Mouse (Mus musculus) heart, adult 2 months (tissue): ENCODE data around the gene Zdhhc14. TPM values are rescaled to one million over a fixed set of nuclear protein-coding genes. Genes with fewer than 3 reads are reported as not detected.
A peak's percentile ranks its signal among the peaks of the same experiment; 100 is the strongest.

Experiments
- DNase-seq, 2 experiments: peaks; one replicate each; pipeline ENCODE4 v3.0.0; 2021
- H3K27ac ChIP-seq: fragments of 200-600 bp; 2 replicates; pipeline ENCODE4 v1.8.1; 2022
- H3K27me3 ChIP-seq: fragments of 200-500 bp; 2 replicates; pipeline ENCODE4 v1.6.1; 2012; ENCODE audit warnings: mild to moderate bottlenecking, low read length, inconsistent platforms, mixed read lengths; ENCODE audit not compliant: control insufficient read depth, insufficient read depth
- H3K36me3 ChIP-seq: fragments of 200-500 bp; 2 replicates; pipeline ENCODE4 v1.6.1; 2012; ENCODE audit warnings: low read length, inconsistent platforms; ENCODE audit not compliant: control insufficient read depth, insufficient read depth
- H3K4me1 ChIP-seq: fragments of 200-500 bp; 2 replicates; pipeline ENCODE4 v1.6.1; 2011; ENCODE audit warnings: low read length; ENCODE audit not compliant: control insufficient read depth, insufficient read depth
- H3K4me3 ChIP-seq: fragments of 200-600 bp; 2 replicates; pipeline ENCODE4 v1.8.1; 2022
- H3K79me2 ChIP-seq: fragments of 200-500 bp; replicated peaks from 2 replicates; pipeline ENCODE4 v1.6.1; 2012; ENCODE audit warnings: mild to moderate bottlenecking, inconsistent platforms, low read length, moderate library complexity, mixed read lengths; ENCODE audit not compliant: control insufficient read depth, insufficient read depth
- H3K9ac ChIP-seq: fragments of 200-500 bp; 2 replicates; pipeline ENCODE4 v1.6.1; 2012; ENCODE audit warnings: low read depth, mild to moderate bottlenecking, control low read depth, inconsistent platforms, low read length, mixed read lengths
- CTCF ChIP-seq: fragments of 200-600 bp; IDR thresholded peaks from 2 replicates; pipeline ENCODE4 v1.8.1; 2022; ENCODE audit warnings: antibody characterized with exemption, mild to moderate bottlenecking, moderate library complexity
- EP300 ChIP-seq: fragments of 200-500 bp; IDR thresholded peaks from 2 replicates; pipeline ENCODE4 v1.6.1; 2011; ENCODE audit warnings: low read depth, low read length, control low read depth; ENCODE audit not compliant: insufficient read depth
- POLR2A ChIP-seq: fragments of 200-500 bp; IDR thresholded peaks from 2 replicates; pipeline ENCODE4 v1.6.1; 2011; ENCODE audit warnings: mild to moderate bottlenecking, low read depth, low read length, control low read depth; ENCODE audit not compliant: insufficient read depth
- WGBS: fragments of 180-500 bp; shearing (Covaris S2); methylation state at CpG from one replicate; pipeline ENCODE4 v1.1.7; 2018; 5-methylcytosine and 5-hydroxymethylcytosine counted together
- intact Hi-C: fragments of 180-260 bp; cut with DNase I; formaldehyde crosslinking; loops from one replicate; pipeline ENCODE4 v1.15.1; 2025
- polyA plus RNA-seq: library from polyadenylated mRNA; depleted of rRNA; stranded (reverse); fragments of >200 nt; gene quantifications from 2 replicates; pipeline ENCODE4 v1.2.3, GENCODE M21; 2012
- total RNA-seq, 2 experiments: library from RNA; stranded (reverse); gene quantifications; 2 replicates each; pipeline ENCODE4 v1.2.3; 2021

Gene Zdhhc14
- total and polyA plus RNA-seq, 3 experiments: 1.5 to 5.4 (median 4.4) TPM

GRCm38 (mm10) chr17:5710320-5711104 is 218.2 kb downstream of the Zdhhc14 start:
- no peaks in the 10 kb centered on the region for H3K4me1 ChIP-seq
- DNase-seq: no peak
- intact Hi-C loops: no loop called here
- H3K9ac ChIP-seq: no peak overlapping the region
- 52% methylated on average over 7 of the region's 7 CpGs for WGBS
- no peaks in the 10 kb centered on the region for H3K27me3 ChIP-seq
- H3K27ac ChIP-seq: no peak overlapping the region
- H3K4me3 ChIP-seq: no peak overlapping the region
- no peaks in the 10 kb centered on the region for H3K79me2 ChIP-seq
- no peak for TF ChIP-seq CTCF
- TF ChIP-seq EP300: no peak
- TF ChIP-seq POLR2A: no peak
- no peaks in the 10 kb centered on the region for H3K36me3 ChIP-seq

GRCm38 (mm10) chr17:5711861-5712260 is 219.5 kb downstream of the Zdhhc14 start:
- no peaks in the 10 kb centered on the region for H3K79me2 ChIP-seq
- H3K9ac ChIP-seq: no peak overlapping the region
- intact Hi-C loops: no loop called here
- 45% methylated on average over 5 of the region's 5 CpGs for WGBS
- DNase-seq: no peak
- no peak overlapping the region for H3K27ac ChIP-seq
- no peaks in the 10 kb centered on the region for H3K4me1 ChIP-seq
- H3K27me3 ChIP-seq: no peaks in the 10 kb centered on the region
- no peaks in the 10 kb centered on the region for H3K36me3 ChIP-seq
- TF ChIP-seq CTCF (no peak), POLR2A (no peak), EP300 (no peak)
- H3K4me3 ChIP-seq: no peak overlapping the region

DNA sequence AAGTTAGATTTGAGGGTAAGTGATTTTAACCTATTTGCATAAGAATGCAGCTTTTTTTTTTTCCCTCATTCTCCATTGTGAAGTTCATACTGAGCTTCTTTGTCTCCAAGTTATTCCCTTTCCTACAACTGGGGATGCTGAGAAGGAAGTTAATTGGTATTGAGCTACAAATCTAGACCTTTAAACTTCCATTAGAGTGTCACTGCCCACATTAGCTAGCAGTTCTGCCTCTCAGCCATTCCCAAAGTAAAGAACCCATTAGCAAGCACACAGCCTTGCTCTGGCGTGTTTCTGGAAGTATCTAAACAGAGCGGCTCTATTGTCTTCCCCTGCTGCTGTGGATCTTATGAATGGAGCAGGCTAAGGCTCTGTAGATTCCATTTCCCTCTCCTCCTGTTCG is 220.8 kb downstream of the Zdhhc14 start:
- 59% methylated on average over 3 of the region's 3 CpGs for WGBS
- no peak for TF ChIP-seq POLR2A
- no peak for TF ChIP-seq CTCF
- no peak for TF ChIP-seq EP300
- no peaks in the 10 kb centered on the region for H3K4me1 ChIP-seq
- H3K79me2 ChIP-seq: no peaks in the 10 kb centered on the region
- no peak overlapping the region for H3K27ac ChIP-seq
- intact Hi-C loops: no loop called here
- H3K36me3 ChIP-seq: no peaks in the 10 kb centered on the region
- no peak overlapping the region for H3K9ac ChIP-seq
- no peak overlapping the region for H3K4me3 ChIP-seq
- no peaks in the 10 kb centered on the region for H3K27me3 ChIP-seq
- no peak for DNase-seq

DNA sequence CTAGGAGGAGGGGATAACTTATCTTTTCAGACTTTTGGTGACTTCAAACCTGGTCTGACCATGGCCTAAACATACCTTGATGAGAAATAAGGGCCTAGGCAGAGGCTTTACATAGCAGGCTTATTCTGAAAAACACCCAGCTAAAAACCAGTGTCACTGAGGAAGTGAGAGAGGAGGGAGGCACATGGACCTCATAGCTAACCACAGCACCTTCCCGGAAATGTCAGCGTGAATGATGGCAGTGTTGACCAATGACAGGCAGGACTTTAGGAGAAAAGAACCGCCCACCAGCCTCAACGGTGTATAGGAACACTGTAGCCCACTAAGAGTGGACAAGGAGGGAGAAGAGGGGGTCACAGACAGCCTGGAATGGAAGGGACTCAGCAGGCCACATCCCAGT is 224.6 kb downstream of the Zdhhc14 start:
- WGBS: 79% methylated on average over 4 of the region's 4 CpGs
- H3K27ac ChIP-seq: no peak overlapping the region
- H3K9ac ChIP-seq: no peak overlapping the region
- intact Hi-C loops: no loop called here
- no peak for TF ChIP-seq EP300
- no peak for TF ChIP-seq CTCF
- no peak for TF ChIP-seq POLR2A
- DNase-seq: no peak
- H3K4me3 ChIP-seq: no peak overlapping the region
- no peaks in the 10 kb centered on the region for H3K4me1 ChIP-seq
- H3K36me3 ChIP-seq: no peaks in the 10 kb centered on the region
- no peaks in the 10 kb centered on the region for H3K79me2 ChIP-seq
- H3K27me3 ChIP-seq: no peaks in the 10 kb centered on the region

DNA sequence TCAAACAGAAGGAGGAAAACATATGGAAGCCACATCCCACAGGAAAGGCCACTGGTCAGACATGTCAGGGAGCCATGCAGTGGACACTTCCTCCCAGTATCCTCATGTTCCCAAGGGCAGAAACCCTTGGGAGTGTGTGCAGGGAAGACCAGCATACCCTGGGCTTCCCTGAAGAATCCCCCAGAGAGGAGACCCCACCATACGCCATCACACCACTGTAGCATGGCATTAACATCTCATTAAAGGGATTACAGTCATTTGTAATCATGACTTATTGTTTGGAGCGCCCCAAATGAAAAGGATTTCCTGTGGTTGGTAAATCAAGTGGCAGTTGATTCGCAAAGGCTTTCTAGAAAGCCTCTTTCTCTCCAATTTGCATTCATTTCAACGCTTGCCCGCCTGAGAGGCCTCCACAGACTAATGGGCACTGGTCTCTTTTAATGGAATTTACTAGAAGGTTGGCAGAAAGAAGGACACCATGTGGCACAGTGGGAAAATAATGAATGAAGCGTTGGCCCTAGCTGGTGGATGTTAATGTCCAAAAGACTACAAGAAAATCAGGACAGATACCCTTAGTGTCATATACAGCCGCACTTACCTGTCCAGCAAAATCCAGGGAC is 226.5 kb downstream of the Zdhhc14 start:
- Histone ChIP-seq H3K4me1 (no peaks in the 10 kb centered on the region), H3K36me3 (no peaks in the 10 kb centered on the region), H3K27me3 (no peaks in the 10 kb centered on the region), H3K4me3 (no peak overlapping the region), H3K9ac (no peak overlapping the region), H3K27ac (no peak overlapping the region), H3K79me2 (no peaks in the 10 kb centered on the region)
- intact Hi-C loops: no loop called here
- no peak for TF ChIP-seq POLR2A
- no peak for TF ChIP-seq EP300
- no peak for TF ChIP-seq CTCF
- no peak for DNase-seq
- WGBS: 83% methylated on average over 7 of the region's 7 CpGs

GRCm38 (mm10) chr17:5722802-5723201 is 230.4 kb downstream of the Zdhhc14 start:
- no peak for DNase-seq
- Histone ChIP-seq H3K27me3 (no peaks in the 10 kb centered on the region), H3K4me3 (no peak overlapping the region), H3K79me2 (no peaks in the 10 kb centered on the region), H3K27ac (no peak overlapping the region), H3K4me1 (no peaks in the 10 kb centered on the region), H3K9ac (no peak overlapping the region), H3K36me3 (no peaks in the 10 kb centered on the region)
- no peak for TF ChIP-seq EP300
- peak; percentile 67 for TF ChIP-seq CTCF
- 87% methylated on average over 2 of the region's 2 CpGs for WGBS
- intact Hi-C loops: no loop called here
